Mouse (Mus musculus) retina, embryonic 14.5 days (tissue): ENCODE measurements around the gene Catsperb.
"Not testable (repeated sequence)": the region's sequence is repeated elsewhere in the genome, so short reads cannot be mapped to it uniquely, and the experiment has no call there.

Source experiments
- DNase-seq: peaks from one replicate; pipeline ENCODE4 v3.0.0-alpha.2; 2015; ENCODE audit warnings: low spot score

Catsperb gene

DNA sequence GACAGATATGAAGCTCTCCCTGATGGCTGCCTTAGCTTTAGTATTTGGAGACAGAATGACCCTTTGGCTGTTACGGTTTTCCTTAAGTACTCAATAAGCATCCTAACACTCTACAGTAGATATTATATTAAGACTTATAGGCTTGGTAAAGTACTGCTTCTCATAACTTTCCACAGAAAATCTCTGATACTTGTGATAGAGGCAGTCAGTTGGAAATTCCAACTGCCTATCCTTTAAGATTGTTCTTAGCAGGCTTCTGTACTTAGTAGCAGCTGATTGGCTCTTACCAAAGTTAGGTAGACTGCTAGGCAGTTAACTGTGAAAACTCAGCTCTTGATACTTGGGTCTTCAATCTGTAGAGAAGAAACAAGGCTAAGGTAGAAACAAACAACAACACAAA is at the start of gene Catsperb:
Gene Catsperb (plus strand): TSS at position 301 of the 400 bp plus-strand sequence.
- not testable (repeated sequence) for DNase-seq

DNA sequence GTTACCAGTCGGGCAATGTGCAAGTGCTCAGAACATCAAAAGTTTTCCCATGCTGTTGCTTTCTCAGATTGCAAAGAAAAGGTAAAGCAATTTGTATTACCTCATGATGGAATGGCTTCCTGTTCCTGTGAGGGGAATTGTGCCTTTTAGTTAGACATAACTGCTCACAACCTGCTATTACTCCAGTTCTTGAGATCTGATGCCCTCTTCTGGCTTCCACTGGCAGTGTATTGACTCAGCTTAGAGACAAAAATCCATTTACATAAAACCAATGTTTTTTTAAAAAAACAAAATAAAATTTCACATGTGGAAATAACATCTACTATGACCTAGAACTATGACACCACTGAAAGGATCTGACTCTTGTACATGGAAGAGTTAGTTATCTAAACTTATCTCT is 43.0 kb upstream of the Catsperb start:
- DNase-seq, result peak; percentile 11

DNA sequence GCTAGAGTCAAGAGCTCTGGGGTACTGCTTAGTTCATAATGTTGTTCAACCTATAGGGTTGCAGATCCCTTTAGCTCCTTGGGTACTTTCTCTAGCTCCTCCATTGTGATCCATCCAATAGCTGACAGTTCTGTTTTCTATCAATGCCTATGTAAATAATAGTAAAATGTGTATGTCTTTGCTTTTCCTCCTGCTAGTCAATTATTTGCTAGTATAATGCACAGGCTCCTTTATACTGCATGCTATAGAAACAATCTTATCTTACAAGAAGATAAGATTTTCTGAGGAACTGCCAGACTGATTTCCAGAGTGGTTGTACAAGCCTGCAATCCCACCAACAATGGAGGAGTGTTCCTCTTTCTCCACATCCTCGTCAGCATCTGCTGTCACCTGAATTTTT is 23.0 kb upstream of the Catsperb start:
- not testable (repeated sequence) for DNase-seq

DNA sequence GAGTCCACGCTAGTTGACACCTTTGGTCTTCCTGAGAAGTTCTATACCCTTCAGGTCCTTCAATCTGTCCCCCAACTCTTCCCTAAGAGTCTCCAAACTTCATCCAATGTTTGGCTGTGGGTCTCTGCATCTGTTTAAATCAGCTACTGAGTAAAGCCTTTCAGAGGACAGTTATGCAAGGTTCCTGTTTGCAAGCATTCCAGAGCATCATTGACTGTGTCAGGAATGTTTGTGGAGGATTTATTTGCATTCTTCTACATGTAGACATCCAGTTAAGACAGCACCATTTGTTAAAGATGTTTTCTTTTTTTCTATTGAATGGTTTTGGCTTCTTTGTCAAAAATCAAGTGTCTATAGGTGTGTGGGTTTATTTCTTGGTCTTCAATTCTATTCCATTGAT is 21.7 kb downstream of the Catsperb start:
- DNase-seq, result no peak

DNA sequence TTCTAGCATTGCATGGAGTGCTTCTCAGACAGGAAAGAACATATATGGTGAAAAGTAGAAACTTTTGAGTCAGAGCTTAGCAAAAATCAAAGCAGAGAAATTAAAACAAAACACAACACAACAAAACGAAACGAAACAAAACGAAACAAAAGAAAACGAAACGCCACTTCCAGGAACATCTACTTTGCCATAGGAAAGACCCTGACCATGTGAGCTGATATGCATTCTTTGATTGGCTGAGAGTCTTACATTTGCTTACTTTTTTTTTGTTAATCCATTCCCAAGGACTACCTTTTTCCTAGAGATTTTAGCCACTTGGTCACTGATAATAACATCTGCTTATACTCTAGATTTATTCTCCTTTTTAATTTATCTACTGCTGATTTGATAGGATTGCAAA is 57.6 kb downstream of the Catsperb start:
- no peak for DNase-seq

DNA sequence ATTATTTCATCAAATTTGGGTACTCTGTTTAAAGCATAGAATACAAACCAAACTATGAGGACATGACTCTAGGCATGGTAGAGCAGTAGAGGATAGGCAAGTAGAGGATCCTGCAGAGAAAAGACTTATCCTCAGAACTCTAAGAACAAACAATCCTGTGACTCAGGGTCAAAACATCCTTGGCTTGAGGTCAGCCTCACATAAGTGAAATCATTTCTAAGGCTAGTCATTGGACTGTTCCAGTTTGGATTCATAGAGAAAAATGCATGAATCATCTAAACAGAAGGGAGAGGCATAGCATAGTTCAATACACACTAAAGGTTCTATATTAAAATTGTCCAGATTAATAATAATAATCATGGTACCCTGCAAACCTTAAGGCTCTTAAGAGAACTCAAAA is 79.1 kb downstream of the Catsperb start:
- no peak for DNase-seq

DNA sequence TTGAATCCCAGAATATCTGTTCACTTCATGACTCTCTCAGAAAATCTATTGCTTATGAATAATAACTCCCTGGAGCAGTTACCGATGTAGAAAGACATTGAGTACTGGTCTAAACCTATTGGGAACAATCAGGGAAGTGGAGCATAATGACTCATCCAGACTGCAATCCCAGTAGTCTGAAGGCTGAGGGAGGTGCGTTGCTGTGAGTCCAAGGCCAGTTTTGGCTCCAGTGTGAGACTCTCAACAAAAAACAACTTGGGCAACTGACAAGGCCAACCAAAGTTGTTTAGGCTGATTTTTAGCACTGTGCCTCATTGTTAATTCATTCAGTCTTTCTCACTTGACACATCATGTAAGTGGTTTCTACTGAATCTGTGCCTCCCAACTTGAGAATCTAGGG is 106.9 kb downstream of the Catsperb start:
- not testable (repeated sequence) for DNase-seq

DNA sequence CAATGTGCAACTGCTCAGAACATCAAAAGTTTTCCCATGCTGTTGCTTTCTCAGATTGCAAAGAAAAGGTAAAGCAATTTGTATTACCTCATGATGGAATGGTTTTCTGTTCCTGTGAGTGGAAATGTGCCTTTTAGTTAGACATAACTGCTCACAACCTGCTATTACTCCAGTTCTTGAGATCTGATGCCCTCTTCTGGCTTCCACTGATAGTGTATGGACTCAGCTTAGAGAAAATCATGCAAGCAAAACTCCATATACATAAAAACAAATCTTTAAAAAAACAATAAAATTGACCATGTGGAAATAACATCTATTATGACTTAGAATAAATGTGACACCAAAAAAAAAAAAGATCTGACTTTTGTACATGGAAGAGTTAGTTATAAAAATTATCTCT is 202.2 kb downstream of the Catsperb start:
- not testable (repeated sequence) for DNase-seq

DNA sequence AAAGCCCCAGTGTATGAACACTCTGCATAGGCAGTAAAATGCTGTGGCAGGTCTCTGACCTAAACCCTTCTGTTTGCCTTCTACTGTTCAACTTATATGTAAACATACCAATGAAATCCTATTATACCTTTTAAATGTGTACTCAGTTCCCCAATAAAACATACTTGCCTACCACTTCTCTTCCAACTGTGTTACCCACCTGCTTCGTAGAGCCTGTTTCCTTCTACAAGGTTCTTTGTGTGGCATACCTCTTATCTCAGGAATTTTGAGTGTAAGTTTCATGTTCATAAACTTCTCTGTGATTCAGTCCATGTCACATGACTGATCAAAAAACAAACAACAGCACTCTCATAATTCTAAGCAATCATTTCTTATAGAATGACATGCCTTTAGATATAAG is 228.7 kb downstream of the Catsperb start:
- no peak for DNase-seq

DNA sequence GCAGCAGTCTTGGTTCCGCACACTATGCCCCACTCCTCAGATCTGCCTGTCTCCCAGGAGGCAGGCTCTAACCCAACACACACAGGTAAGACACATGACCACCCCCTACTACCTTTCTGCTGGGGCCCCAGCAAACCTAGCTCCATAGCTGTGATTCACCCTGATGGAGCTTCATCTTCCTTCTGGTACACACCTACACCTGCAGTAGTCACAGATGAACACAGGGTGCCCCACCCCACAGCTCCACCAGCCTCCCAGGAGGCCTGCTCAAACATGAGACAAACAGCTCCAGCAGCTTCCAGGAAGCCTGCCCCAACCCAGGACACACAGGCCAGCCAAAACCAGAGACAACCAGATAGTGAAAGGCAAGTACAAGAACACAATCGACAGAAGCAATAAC is 263.0 kb downstream of the Catsperb start:
- DNase-seq, result no peak
